ENCODE assay signal across 1 mouse cellular context in the genomic region with DNA sequence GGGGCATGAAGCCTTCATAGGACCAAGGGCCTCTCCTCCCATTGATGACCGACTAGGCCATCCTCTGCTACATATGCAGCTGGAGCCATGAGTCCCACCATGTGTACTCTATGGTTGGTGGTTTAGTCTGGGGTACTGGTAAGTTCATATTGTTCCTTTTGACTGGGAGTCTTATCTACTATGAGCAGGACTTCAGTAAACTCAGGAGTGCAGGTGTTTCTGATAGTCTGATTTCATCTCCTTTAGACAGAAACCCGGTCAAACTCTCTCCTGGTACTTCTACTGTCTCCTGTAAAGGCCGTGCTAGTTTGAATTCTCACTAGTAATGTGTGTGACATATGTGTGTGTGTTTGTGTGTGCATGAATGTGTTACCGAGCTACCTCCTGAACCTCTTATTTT.
TF ChIP-seq lines count a peak whose summit lies in the region.

No protein-coding gene starts in this region.

TF ChIP-seq in MEL, 35 proteins besides CTCF, POLR2A, EP300 and RAD21 (continued from another document):
- TF ChIP-seq MYC (IDR thresholded peaks at IDR 0.05; ENCODE audit: low read depth, low read length) = no peak
- peak; percentile 75 for TF ChIP-seq GATA1 (IDR thresholded peaks at IDR 0.05; ENCODE audit: low read depth, low read length)
- no peak for TF ChIP-seq MAFK (IDR thresholded peaks at IDR 0.05; ENCODE audit: borderline replicate concordance, low read depth, low read length)
- no peak for TF ChIP-seq MXI1 (IDR thresholded peaks at IDR 0.05; ENCODE audit: low read depth, low read length)
- TF ChIP-seq RCOR1 (IDR thresholded peaks at IDR 0.05; ENCODE audit: low read depth, low read length) = no peak
- TF ChIP-seq ETS1 (IDR thresholded peaks at IDR 0.05; ENCODE audit: low read depth, low read length) = no peak
- TF ChIP-seq UBTF (IDR thresholded peaks at IDR 0.05; ENCODE audit: borderline replicate concordance, insufficient read depth, low read depth, low read length) = no peak
- TF ChIP-seq USF2 (IDR thresholded peaks at IDR 0.05; ENCODE audit: borderline replicate concordance in 1 of 2, insufficient read depth in 1 of 2, low read depth in 1 of 2, low read length in 2 of 2) = no peak
- no peak for TF ChIP-seq CHD1 (IDR thresholded peaks at IDR 0.05; ENCODE audit: low read depth, low read length)
- no peak for TF ChIP-seq POLR2AphosphoS2 (IDR thresholded peaks at IDR 0.05; ENCODE audit: low read length)
- TF ChIP-seq TAL1 (IDR thresholded peaks at IDR 0.05; ENCODE audit: low read length) = peak; percentile 53
- no peak for TF ChIP-seq MYB (IDR thresholded peaks at IDR 0.05; ENCODE audit: low read depth, low read length)
- TF ChIP-seq TCF12 (IDR thresholded peaks at IDR 0.05; ENCODE audit: low read depth, low read length) = peak; percentile 79
- no peak for TF ChIP-seq ZMIZ1 (IDR thresholded peaks at IDR 0.05; ENCODE audit: low read depth, low read length)
- no peak for TF ChIP-seq CHD2 (IDR thresholded peaks at IDR 0.05; ENCODE audit: low read length)
- no peak for TF ChIP-seq MAX (IDR thresholded peaks at IDR 0.05; ENCODE audit: low read length)
- TF ChIP-seq MEF2A (IDR thresholded peaks at IDR 0.05; ENCODE audit: extremely low read depth, insufficient replicate concordance, low read depth, low read length, poor library complexity, severe bottlenecking) = no peak
TF ChIP-seq in MEL: peak in this region for 3.
